Mouse (Mus musculus) forebrain, postnatal 0 days (tissue): ENCODE results near the gene Gm5416. TPM values are rescaled to one million over a fixed set of nuclear protein-coding genes. Genes with fewer than 3 reads are reported as not detected.
"Not testable (repeated sequence)": the region's sequence is repeated elsewhere in the genome, so short reads cannot be mapped to it uniquely, and the experiment has no call there.

Experiments used
- ATAC-seq: fragments of 200-750 bp; cut with Nextera tagmentation; 2 replicates; pipeline ENCODE4 v1.8.0; 2017; ENCODE audit warnings: mild to moderate bottlenecking, moderate library complexity
- DNase-seq: peaks from one replicate; pipeline ENCODE4 v3.0.0-alpha.2; 2015
- H3K27ac ChIP-seq: fragments of 300-500 bp; sonication (generic); 2 replicates; pipeline ENCODE4 v1.5.1; 2014; ENCODE audit warnings: low read depth, mild to moderate bottlenecking, antibody characterized with exemption, low read length, moderate library complexity, mixed read lengths
- H3K27me3 ChIP-seq: fragments of 300-500 bp; sonication (generic); 2 replicates; pipeline ENCODE4 v1.6.1; 2014; ENCODE audit warnings: mild to moderate bottlenecking, low read length, mixed read lengths; ENCODE audit not compliant: insufficient read depth
- H3K36me3 ChIP-seq: fragments of 300-500 bp; sonication (generic); 2 replicates; pipeline ENCODE4 v1.6.1; 2014; ENCODE audit warnings: mild to moderate bottlenecking, moderate library complexity; ENCODE audit not compliant: insufficient read depth
- H3K4me1 ChIP-seq: fragments of 300-500 bp; sonication (generic); 2 replicates; pipeline ENCODE4 v1.6.1; 2014; ENCODE audit warnings: antibody characterized with exemption; ENCODE audit not compliant: insufficient read depth
- H3K4me2 ChIP-seq: fragments of 300-500 bp; sonication (generic); 2 replicates; pipeline ENCODE4 v1.6.1; 2014; ENCODE audit warnings: low read depth, mild to moderate bottlenecking, moderate library complexity
- H3K4me3 ChIP-seq: fragments of 300-500 bp; sonication (generic); 2 replicates; pipeline ENCODE4 v1.5.1; 2014; ENCODE audit warnings: low read depth, low read length, mixed read lengths
- H3K9ac ChIP-seq: fragments of 300-500 bp; sonication (generic); 2 replicates; pipeline ENCODE4 v1.6.1; 2014; ENCODE audit warnings: mild to moderate bottlenecking
- H3K9me3 ChIP-seq: fragments of 300-500 bp; sonication (generic); 2 replicates; pipeline ENCODE4 v1.6.1; 2016; ENCODE audit warnings: low read length
- CTCF ChIP-seq: sonication (generic); IDR thresholded peaks from 2 replicates; pipeline ENCODE4 v1.5.1; 2016; ENCODE audit warnings: antibody characterized with exemption, control low read depth, low read depth
- WGBS: fragments of 180-500 bp; shearing (Covaris S2); extraction: QIAGEN DNeasy Blood & Tissue Kit; methylation state at CpG from one replicate; pipeline ENCODE4 v1.1.7; 2014; 5-methylcytosine and 5-hydroxymethylcytosine counted together
- polyA plus RNA-seq: library from polyadenylated mRNA; unstranded; fragments of >200 nt; fragmentation: Nextera tagmentation; extraction: Ambion mirVana; gene quantifications from 2 replicates; pipeline ENCODE4 v1.2.1, GENCODE M21; 2015
- total RNA-seq: library from RNA; depleted of rRNA; stranded (reverse); fragments of >200 nt; gene quantifications from 2 replicates; pipeline ENCODE4 v1.2.3, GENCODE M21; 2014; rRNA removed

The Gm5416 gene
- not detected in 2 replicates for total RNA-seq
- polyA plus RNA-seq: not detected in 2 replicates

DNA sequence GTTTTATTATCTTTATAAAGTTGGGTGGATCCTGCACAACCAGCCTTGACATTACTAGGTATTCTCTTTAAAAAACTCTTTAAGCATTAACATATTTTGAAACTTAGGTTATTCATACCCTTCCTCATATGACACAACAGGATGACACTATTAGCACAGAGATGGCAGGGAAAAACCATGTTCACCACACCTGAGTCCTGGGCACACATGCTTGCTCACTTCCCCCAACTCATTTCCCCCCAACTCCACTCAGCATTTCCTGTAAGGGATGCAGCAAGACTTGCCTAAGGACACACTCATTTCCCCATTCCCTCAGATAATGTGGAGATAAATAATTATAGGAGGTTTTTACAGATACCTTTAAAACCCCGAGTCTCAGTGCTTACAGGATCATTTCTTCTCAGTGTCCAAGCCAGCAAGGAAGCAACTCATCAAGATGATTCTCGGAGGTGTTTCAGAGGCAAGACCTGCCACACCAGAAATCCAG is at the start of gene Gm5416:
Gene Gm5416, plus strand, starts transcription at position 437 of the 487 bp plus-strand sequence.
- no peak within 1 kb of the TSS for H3K27ac ChIP-seq
- no peak within 1 kb of the TSS for H3K9ac ChIP-seq
- 90% methylated on average over 2 of the region's 2 CpGs for WGBS
- H3K4me2 ChIP-seq: no peak within 1 kb of the TSS
- DNase-seq (no peak), ATAC-seq (no peak)
- no peaks in the 10 kb centered on the region for H3K36me3 ChIP-seq
- TF ChIP-seq CTCF: no peak
- H3K4me3 ChIP-seq: no peak within 1 kb of the TSS
- no peaks in the 10 kb centered on the region for H3K4me1 ChIP-seq
- no peaks in the 10 kb centered on the region for H3K27me3 ChIP-seq
- H3K9me3 ChIP-seq: no peaks in the 10 kb centered on the region

DNA sequence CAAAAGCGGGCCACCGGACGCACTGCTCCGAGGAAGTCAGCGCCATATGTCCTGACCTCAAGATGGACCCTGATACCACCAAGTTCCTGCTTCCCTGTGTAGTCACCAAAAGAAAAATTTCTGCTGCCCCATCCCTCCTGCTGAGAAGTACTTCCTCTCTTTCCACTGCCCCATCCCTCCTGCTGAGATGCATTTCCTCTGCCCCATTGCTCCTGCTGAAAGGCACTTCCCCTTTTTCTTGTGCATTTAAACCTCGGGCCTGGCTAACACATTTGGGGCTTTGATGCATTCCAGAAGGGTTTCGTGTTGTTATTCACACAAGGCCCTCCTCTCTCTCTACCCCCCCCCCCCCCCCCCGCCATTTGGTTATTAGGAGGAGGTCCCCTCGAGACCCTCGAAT is 42.4 kb upstream of the Gm5416 start:
- H3K27ac ChIP-seq, H3K36me3 ChIP-seq, ATAC-seq, H3K4me1 ChIP-seq, H3K9me3 ChIP-seq, H3K27me3 ChIP-seq, H3K9ac ChIP-seq, H3K4me2 ChIP-seq, DNase-seq, H3K4me3 ChIP-seq: not testable (repeated sequence)
- 78% methylated on average over 9 of the region's 10 CpGs for WGBS

DNA sequence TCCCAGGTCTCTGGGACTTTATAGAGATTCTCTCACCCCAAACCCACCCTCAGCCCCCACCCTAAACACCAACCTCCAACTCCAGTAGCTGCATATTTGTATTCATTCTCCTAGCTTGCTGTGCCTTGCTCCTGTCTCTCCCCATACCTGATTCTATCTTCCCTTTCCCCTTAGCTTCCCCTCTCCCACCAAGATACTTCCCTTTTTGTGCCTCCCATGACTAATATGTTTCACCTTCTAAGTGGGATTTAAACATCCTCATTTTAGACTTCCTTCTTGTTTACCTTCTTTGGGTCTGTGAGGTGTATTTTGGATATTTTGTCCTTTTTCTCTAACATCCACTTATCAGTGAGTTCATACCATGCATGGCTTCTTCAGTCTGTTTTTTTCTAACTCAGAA is 34.1 kb upstream of the Gm5416 start:
- no peak overlapping the region for H3K4me2 ChIP-seq
- no peaks in the 10 kb centered on the region for H3K4me1 ChIP-seq
- no peak overlapping the region for H3K27ac ChIP-seq
- no peak overlapping the region for H3K4me3 ChIP-seq
- no peak for DNase-seq
- H3K9ac ChIP-seq: no peak overlapping the region
- TF ChIP-seq CTCF: no peak
- no peaks in the 10 kb centered on the region for H3K27me3 ChIP-seq
- no peaks in the 10 kb centered on the region for H3K9me3 ChIP-seq
- no peak for ATAC-seq
- no peaks in the 10 kb centered on the region for H3K36me3 ChIP-seq

DNA sequence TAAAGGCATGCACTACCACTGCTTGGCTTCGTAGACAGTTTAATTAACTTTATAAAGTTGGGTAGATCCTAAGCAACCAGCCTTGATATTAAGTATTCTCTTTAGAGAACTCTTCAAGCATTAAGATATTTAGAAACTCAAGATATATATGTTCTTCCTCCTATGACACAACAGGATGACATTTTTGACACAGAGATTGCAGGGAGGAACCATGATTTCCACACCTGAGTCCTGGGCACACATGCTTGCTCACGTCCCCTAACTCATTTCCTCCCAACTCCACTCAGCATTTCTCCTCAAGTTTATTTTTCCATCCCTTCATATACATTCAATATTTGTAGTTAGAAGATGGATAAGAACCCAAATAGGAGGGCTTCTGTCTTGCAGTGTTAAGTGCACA is 30.3 kb upstream of the Gm5416 start:
- H3K9ac ChIP-seq: no peak overlapping the region
- no peaks in the 10 kb centered on the region for H3K27me3 ChIP-seq
- H3K9me3 ChIP-seq: no peaks in the 10 kb centered on the region
- DNase-seq (no peak), ATAC-seq (no peak)
- no peak overlapping the region for H3K4me3 ChIP-seq
- no peaks in the 10 kb centered on the region for H3K4me1 ChIP-seq
- no peak overlapping the region for H3K27ac ChIP-seq
- no peaks in the 10 kb centered on the region for H3K36me3 ChIP-seq
- no peak for TF ChIP-seq CTCF
- H3K4me2 ChIP-seq: no peak overlapping the region
- WGBS: 89% methylated on average over 2 of the region's 2 CpGs

DNA sequence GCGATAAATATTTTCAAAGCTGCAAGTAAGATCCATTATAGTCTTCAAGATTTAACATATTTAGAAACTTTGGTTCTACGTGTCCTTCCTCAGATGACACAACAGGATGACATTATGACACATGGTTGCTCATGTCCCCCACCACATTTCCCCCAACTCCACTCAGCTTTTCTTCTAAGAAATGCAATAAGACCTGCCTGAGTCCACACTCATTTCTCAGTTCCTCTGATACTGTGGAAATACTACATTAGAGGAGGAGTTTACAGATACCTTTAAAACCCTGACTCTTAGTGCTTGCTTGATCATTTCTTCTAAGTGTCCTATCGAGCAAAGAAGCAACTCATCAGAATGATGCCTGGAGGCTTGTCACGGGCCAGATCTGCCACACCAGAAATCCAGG is 26.3 kb upstream of the Gm5416 start, which contains the start of gene Gm5483:
Gene Gm5483, plus strand, starts transcription at position 301 of the 400 bp plus-strand sequence.
- not testable (repeated sequence) for H3K36me3 ChIP-seq, H3K4me2 ChIP-seq, H3K27me3 ChIP-seq, H3K4me1 ChIP-seq, H3K27ac ChIP-seq, DNase-seq, H3K4me3 ChIP-seq, H3K9me3 ChIP-seq, ATAC-seq, H3K9ac ChIP-seq
- 83% methylated on average over 4 of the region's 4 CpGs for WGBS

DNA sequence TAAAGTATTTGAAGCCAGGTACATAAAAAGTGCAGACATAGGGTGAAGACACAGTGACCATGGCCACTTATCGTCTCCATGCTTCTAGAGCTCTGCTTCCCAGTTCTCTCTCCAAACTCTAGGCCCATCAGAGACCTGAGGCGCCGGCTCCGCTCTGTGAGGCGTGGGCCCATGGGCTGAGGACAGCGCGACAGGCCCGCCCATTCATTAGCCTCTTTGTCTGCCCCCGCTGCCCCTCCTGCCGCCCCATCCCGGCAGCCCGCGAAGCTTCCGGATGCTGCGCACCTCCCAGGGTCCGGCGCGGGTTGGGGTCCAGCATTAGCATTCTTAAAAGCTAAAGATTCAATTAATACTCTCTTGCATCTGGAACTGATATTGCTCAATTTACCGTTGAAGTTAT is 11.0 kb upstream of the Gm5416 start:
- no peak for DNase-seq
- H3K4me1 ChIP-seq: no peaks in the 10 kb centered on the region
- H3K4me3 ChIP-seq: no peak overlapping the region
- WGBS: 40% methylated on average over 19 of the region's 19 CpGs
- H3K36me3 ChIP-seq: no peaks in the 10 kb centered on the region
- no peaks in the 10 kb centered on the region for H3K27me3 ChIP-seq
- H3K9me3 ChIP-seq: no peaks in the 10 kb centered on the region
- no peak for TF ChIP-seq CTCF
- no peak for ATAC-seq
- H3K9ac ChIP-seq: no peak overlapping the region
- no peak overlapping the region for H3K27ac ChIP-seq
- H3K4me2 ChIP-seq: no peak overlapping the region

DNA sequence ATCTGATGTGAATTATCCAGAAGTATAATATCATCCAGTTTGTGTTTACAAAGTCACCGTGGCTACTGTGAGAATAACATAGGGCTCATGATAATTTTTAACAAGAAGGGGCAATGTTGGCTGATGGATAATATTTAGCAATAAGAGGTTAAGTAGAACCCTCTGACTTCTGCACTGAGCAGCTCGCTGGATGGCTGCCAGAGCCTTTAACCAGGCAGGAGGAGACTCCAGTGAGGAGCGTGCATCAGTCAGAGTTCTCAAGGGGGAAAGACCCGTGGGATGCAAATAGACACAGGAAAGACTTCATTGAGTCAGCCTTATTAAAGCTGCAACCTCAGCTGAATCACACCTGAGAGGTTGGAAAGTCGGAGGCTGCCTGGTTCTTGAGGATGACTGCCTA is 6.4 kb upstream of the Gm5416 start:
- no peaks in the 10 kb centered on the region for H3K36me3 ChIP-seq
- H3K4me1 ChIP-seq: no peaks in the 10 kb centered on the region
- no peak for TF ChIP-seq CTCF
- no peak overlapping the region for H3K27ac ChIP-seq
- no peak for ATAC-seq
- WGBS: 82% methylated on average over 5 of the region's 5 CpGs
- H3K27me3 ChIP-seq: no peaks in the 10 kb centered on the region
- no peak overlapping the region for H3K9ac ChIP-seq
- no peak overlapping the region for H3K4me3 ChIP-seq
- no peaks in the 10 kb centered on the region for H3K9me3 ChIP-seq
- H3K4me2 ChIP-seq: no peak overlapping the region
- DNase-seq: no peak

DNA sequence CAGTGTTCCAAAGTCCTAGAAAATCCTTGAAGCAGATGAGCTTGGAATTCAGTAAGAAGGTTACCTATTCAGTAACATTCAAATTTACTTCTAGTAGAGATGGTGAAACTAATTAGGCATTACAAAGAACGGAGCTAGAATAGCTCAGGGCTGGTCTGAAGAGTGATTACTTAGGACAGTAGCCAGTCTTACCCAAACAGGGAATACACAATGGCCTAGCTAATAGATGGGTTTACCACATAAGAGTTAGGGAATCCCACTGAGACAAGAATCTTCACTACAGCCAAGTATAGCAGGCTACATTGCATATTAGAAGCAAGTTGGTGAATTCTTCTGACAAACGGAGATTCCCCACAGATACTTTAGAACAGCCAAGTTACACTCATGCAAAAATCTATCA is 4.5 kb upstream of the Gm5416 start:
- not testable (repeated sequence) for H3K9me3 ChIP-seq, H3K27ac ChIP-seq, H3K4me3 ChIP-seq, ATAC-seq, H3K4me1 ChIP-seq, H3K36me3 ChIP-seq, H3K9ac ChIP-seq, H3K27me3 ChIP-seq, H3K4me2 ChIP-seq, DNase-seq
- WGBS: 43% methylated on average over 2 of the region's 2 CpGs

DNA sequence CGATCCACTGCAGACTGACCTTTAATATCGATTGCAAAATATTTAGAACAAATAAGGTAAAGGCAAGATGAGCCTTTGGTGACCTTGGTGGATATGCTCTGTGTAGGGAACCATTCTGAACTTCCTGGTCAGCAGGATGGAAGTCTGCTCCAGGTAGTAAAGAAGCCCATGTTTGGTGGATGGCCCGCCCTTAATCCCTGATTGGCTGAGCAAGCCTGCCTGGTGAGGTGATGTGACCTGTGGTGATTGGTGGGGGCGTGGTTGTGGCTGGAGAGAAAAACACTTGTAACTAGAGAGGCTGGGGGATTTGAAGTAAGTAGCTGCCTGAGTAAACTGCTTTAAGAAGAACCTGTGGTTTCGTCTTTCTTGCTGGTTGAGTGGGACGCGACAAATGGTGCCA is 11.0 kb downstream of the Gm5416 start, which contains the start of gene 2010005H15Rik:
Gene 2010005H15Rik, plus strand, starts transcription at position 301 of the 400 bp plus-strand sequence.
- not testable (repeated sequence) for H3K9ac ChIP-seq

DNA sequence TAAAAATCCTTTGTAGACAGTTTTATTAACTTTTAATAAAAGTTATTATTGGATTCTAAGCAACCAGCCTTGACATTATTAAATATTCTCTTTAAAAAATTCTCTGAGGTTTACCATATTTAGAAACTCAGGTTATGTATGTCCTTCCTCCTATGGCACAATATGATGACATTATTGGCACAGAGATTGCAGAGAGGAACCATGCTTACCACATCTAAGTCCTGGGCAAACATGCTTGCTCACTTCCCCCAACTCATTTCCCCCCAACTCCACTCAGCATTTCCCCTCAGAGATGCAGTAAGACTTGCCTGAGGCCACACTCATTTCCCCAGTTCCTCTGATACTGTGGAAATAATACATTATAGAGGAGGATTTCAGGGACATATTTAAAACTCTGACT is 50.4 kb downstream of the Gm5416 start:
- H3K9me3 ChIP-seq, DNase-seq, H3K9ac ChIP-seq, H3K27ac ChIP-seq, H3K27me3 ChIP-seq, ATAC-seq, H3K4me1 ChIP-seq, H3K4me3 ChIP-seq, H3K4me2 ChIP-seq, H3K36me3 ChIP-seq: not testable (repeated sequence)

More for the DNA sequence above, 11.0 kb downstream of the Gm5416 start, which contains the start of gene 2010005H15Rik:
- H3K4me3 ChIP-seq, H3K9me3 ChIP-seq, DNase-seq, H3K4me1 ChIP-seq, H3K4me2 ChIP-seq, H3K27ac ChIP-seq, H3K36me3 ChIP-seq, ATAC-seq, H3K27me3 ChIP-seq: not testable (repeated sequence)
- WGBS: 96% methylated on average over 6 of the region's 7 CpGs
